In genomic region chr11:61319233-61319922, GRCm38 (mm10) we compare ENCODE assay signal across 18 mouse cellular contexts. TPM values are rescaled to one million over a fixed set of nuclear protein-coding genes. Genes with fewer than 3 reads are reported as not detected.
DNase-seq lines count a peak whose midpoint lies in the region; ATAC-seq and TF ChIP-seq lines count a peak whose summit lies in the region.
"Had no signal": no experiment of that assay in that cellular context is flagged by ENCODE, and none has a peak within 500 bp of the region (broad histone marks: within the 10 kb centered on the region; RNA-seq: fewer than 3 reads in every experiment).

No protein-coding gene starts in this region.

- no peak overlapping the region for H3K9ac ChIP-seq in liver, adult 2 months (ENCODE audit: low read depth, low read length)
- H3K9ac ChIP-seq in liver, embryonic 12.5 days: no peak overlapping the region
- H3K9ac ChIP-seq in forebrain, embryonic 13.5 days: no peak overlapping the region
- H3K9ac ChIP-seq: hindbrain, embryonic 12.5 days had no signal

- no peak overlapping the region for H3K4me2 ChIP-seq in liver, embryonic 12.5 days
- no peak overlapping the region for H3K4me2 ChIP-seq in forebrain, embryonic 13.5 days
- H3K4me2 ChIP-seq: hindbrain, embryonic 12.5 days had no signal

- no peaks in the 10 kb centered on the region for H3K79me2 ChIP-seq in liver, adult 2 months (ENCODE audit: control insufficient read depth, insufficient read depth, low read length)

- H3K9me3 ChIP-seq in liver, embryonic 12.5 days (replicated peaks): no peaks in the 10 kb centered on the region
- no peaks in the 10 kb centered on the region for H3K9me3 ChIP-seq in heart, embryonic 10.5 days
- no peaks in the 10 kb centered on the region for H3K9me3 ChIP-seq in forebrain, embryonic 13.5 days (replicated peaks)
- H3K9me3 ChIP-seq: hindbrain, embryonic 12.5 days had no signal

- no peak for ATAC-seq in liver, embryonic 12.5 days
- no peak for ATAC-seq in forebrain, embryonic 13.5 days
- ATAC-seq: activated CD4-positive, CD25-positive, alpha-beta regulatory T cell, adult 4 months; CD4-positive, CD25-positive, alpha-beta regulatory T cell, adult 4 months had no signal

- peak; percentile 52 for DNase-seq in liver, adult 2 months (ENCODE audit: extremely low read depth, low read depth, low spot score)
- DNase-seq in heart, embryonic 10.5 days (ENCODE audit: low spot score): no peak
- peak; percentile 52 to 54 for DNase-seq in heart, postnatal 10 days
- DNase-seq in kidney, postnatal 36 days: peak; percentile 45 to 58
- DNase-seq in cerebellum, adult 8-10 months: no peak
- DNase-seq in layer of hippocampus, adult 18-20 months (ENCODE audit: low spot score in 2 of 2): no peak
- DNase-seq: cerebellum, adult 11 months; gastrocnemius, postnatal 25 days; liver; right cerebral cortex, adult 18-20 months; thymus, adult 2 months had no signal

- whole genome bisulfite sequencing in liver, adult 2 months: 37% methylated on average over 12 of the region's 12 CpGs
- WGBS in liver, embryonic 12.5 days (ENCODE audit: insufficient replicate concordance): 54% methylated on average over 12 of the region's 12 CpGs
- 39% methylated on average over 12 of the region's 12 CpGs for WGBS in heart, embryonic 10.5 days
- WGBS in forebrain, embryonic 13.5 days: 65% methylated on average over 12 of the region's 12 CpGs

- intact Hi-C loops in heart, postnatal 10 days (cut with DNase I): no loop called here

- H3K27me3 ChIP-seq in liver, adult 2 months (ENCODE audit: control insufficient read depth, insufficient read depth, low read length): no peaks in the 10 kb centered on the region
- peaks cover 14% of the 10 kb centered on the region; the same call in 1 of the 2 replicates for H3K27me3 ChIP-seq in liver, embryonic 12.5 days (replicated peaks)
- no peaks in the 10 kb centered on the region for H3K27me3 ChIP-seq in heart, embryonic 10.5 days (ENCODE audit: insufficient read depth, poor library complexity, severe bottlenecking)
- H3K27me3 ChIP-seq in forebrain, embryonic 13.5 days: no peaks in the 10 kb centered on the region
- H3K27me3 ChIP-seq: hindbrain, embryonic 12.5 days had no signal

- H3K27ac ChIP-seq in liver, adult 2 months (replicated peaks; ENCODE audit: insufficient read depth, low read depth, low read length): no peak overlapping the region
- H3K27ac ChIP-seq in liver, embryonic 12.5 days: no peak overlapping the region
- H3K27ac ChIP-seq in heart, embryonic 10.5 days: peak overlapping the region; percentile 84
- H3K27ac ChIP-seq in forebrain, embryonic 13.5 days: no peak overlapping the region
- H3K27ac ChIP-seq: hindbrain, embryonic 12.5 days had no signal

- TF ChIP-seq CTCF in liver, adult 2 months (IDR thresholded peaks at IDR 0.05; ENCODE audit: low read depth, low read length): no peak

- TF ChIP-seq POLR2A in liver, adult 2 months (IDR thresholded peaks at IDR 0.05; ENCODE audit: extremely low read depth, insufficient read depth, low read length): no peak

- H3K36me3 ChIP-seq in liver, adult 2 months (ENCODE audit: control insufficient read depth, insufficient read depth, low read length): no peaks in the 10 kb centered on the region
- no peaks in the 10 kb centered on the region for H3K36me3 ChIP-seq in liver, embryonic 12.5 days
- H3K36me3 ChIP-seq in heart, embryonic 10.5 days: no peaks in the 10 kb centered on the region
- H3K36me3 ChIP-seq in forebrain, embryonic 13.5 days (ENCODE audit: poor library complexity, severe bottlenecking): no peaks in the 10 kb centered on the region
- H3K36me3 ChIP-seq: hindbrain, embryonic 12.5 days had no signal

- no peak overlapping the region for H3K4me3 ChIP-seq in liver, adult 2 months (ENCODE audit: insufficient read depth, low read depth, low read length)
- H3K4me3 ChIP-seq in liver, embryonic 12.5 days: no peak overlapping the region
- H3K4me3 ChIP-seq in heart, embryonic 10.5 days: peak overlapping the region; percentile 27
- no peak overlapping the region for H3K4me3 ChIP-seq in forebrain, embryonic 13.5 days
- H3K4me3 ChIP-seq: hindbrain, embryonic 12.5 days had no signal

- no peaks in the 10 kb centered on the region for H3K4me1 ChIP-seq in liver, adult 2 months (ENCODE audit: control insufficient read depth, insufficient read depth, low read length)
- H3K4me1 ChIP-seq in liver, embryonic 12.5 days: peaks cover 6% of the 10 kb centered on the region; the same call in 1 of the 2 replicates
- peaks cover 25% of the 10 kb centered on the region for H3K4me1 ChIP-seq in heart, embryonic 10.5 days
- H3K4me1 ChIP-seq in forebrain, embryonic 13.5 days: peaks cover 3% of the 10 kb centered on the region; the same call in 1 of the 2 replicates

RNA-seq across cellular contexts. Expression of gene Slc47a2, which starts 23.3 kb away (rescaled TPM):
- not detected in 2 replicates for total RNA-seq in liver, adult 2 months (2014; rRNA removed)
- polyA plus RNA-seq in liver, adult 2 months (2012; rRNA removed): not detected in 2 replicates
- 0.12 TPM in 1 of 2 replicates, not detected in the other for polyA plus RNA-seq in liver, embryonic 12.5 days (2016; fragmentation: Nextera tagmentation; extraction: Ambion mirVana)
- 0.20 TPM in 1 of 2 replicates, not detected in the other for polyA plus RNA-seq in heart, embryonic 10.5 days (2016; fragmentation: Nextera tagmentation; extraction: Ambion mirVana)
- under 1 TPM; 0.10 TPM for total RNA-seq in heart, postnatal 10 days (2021)
- not detected in 2 replicates for polyA plus RNA-seq in forebrain, embryonic 13.5 days (2015; fragmentation: Nextera tagmentation; extraction: Ambion mirVana)
- total RNA-seq in layer of hippocampus, adult 18-20 months (2021): under 1 TPM; 0.12 to 0.18 TPM
- total RNA-seq: gastrocnemius, postnatal 25 days; megakaryocyte-erythroid progenitor cell, adult 5-6 weeks; neutrophil, adult 5-6 weeks had no signal
- polyA plus RNA-seq: activated CD4-positive, CD25-positive, alpha-beta regulatory T cell, adult 4 months; CD4-positive, CD25-positive, alpha-beta regulatory T cell, adult 4 months; hindbrain, embryonic 12.5 days had no signal

RNA-seq across cellular contexts. Expression of gene Aldh3a2, which starts 52.1 kb away (rescaled TPM):
- 229 and 294 TPM in 2 replicates for total RNA-seq in liver, adult 2 months (2014; rRNA removed)
- 251 and 399 TPM in 2 replicates for polyA plus RNA-seq in liver, adult 2 months (2012; rRNA removed)
- polyA plus RNA-seq in liver, embryonic 12.5 days (2016; fragmentation: Nextera tagmentation; extraction: Ambion mirVana): 19.5 and 24.5 TPM in 2 replicates
- polyA plus RNA-seq in heart, embryonic 10.5 days (2016; fragmentation: Nextera tagmentation; extraction: Ambion mirVana): 26.3 and 29.1 TPM in 2 replicates
- 10 to 100 TPM; 47.0 to 48.4 TPM for total RNA-seq in heart, postnatal 10 days (2021)
- polyA plus RNA-seq in forebrain, embryonic 13.5 days (2015; fragmentation: Nextera tagmentation; extraction: Ambion mirVana): 20.4 and 21.0 TPM in 2 replicates
- 10 to 100 TPM; 59.0 to 59.3 TPM for total RNA-seq in layer of hippocampus, adult 18-20 months (2021)

RNA-seq across cellular contexts. Expression of gene Slc47a1, which starts 58.8 kb away (rescaled TPM):
- 160 and 169 TPM in 2 replicates for total RNA-seq in liver, adult 2 months (2014; rRNA removed)
- polyA plus RNA-seq in liver, adult 2 months (2012; rRNA removed): 151 and 163 TPM in 2 replicates
- polyA plus RNA-seq in liver, embryonic 12.5 days (2016; fragmentation: Nextera tagmentation; extraction: Ambion mirVana): 2.5 TPM in 2 replicates
- 11.3 and 27.9 TPM in 2 replicates for polyA plus RNA-seq in heart, embryonic 10.5 days (2016; fragmentation: Nextera tagmentation; extraction: Ambion mirVana)
- total RNA-seq in heart, postnatal 10 days (2021): 10 to 100 TPM; 34.7 to 35.6 TPM
- 0.06 TPM in 1 of 2 replicates, not detected in the other for polyA plus RNA-seq in forebrain, embryonic 13.5 days (2015; fragmentation: Nextera tagmentation; extraction: Ambion mirVana)
- 1 to 10 TPM; 1.2 TPM for total RNA-seq in layer of hippocampus, adult 18-20 months (2021)
- total RNA-seq: megakaryocyte-erythroid progenitor cell, adult 5-6 weeks; neutrophil, adult 5-6 weeks had no signal
- polyA plus RNA-seq: activated CD4-positive, CD25-positive, alpha-beta regulatory T cell, adult 4 months; CD4-positive, CD25-positive, alpha-beta regulatory T cell, adult 4 months had no signal

Comparison
In these comparisons a context has a peak if more than half of its experiments do, and no peak if none do; other contexts are left out.
1. DNase-seq: peak in liver, adult 2 months (single experiment), heart, postnatal 10 days (2 of 2) and kidney, postnatal 36 days (2 of 2); none in heart, embryonic 10.5 days (single experiment), cerebellum, adult 8-10 months (single experiment) and layer of hippocampus, adult 18-20 months (0 of 2).